Mouse (Mus musculus): Measurements from ENCODE around the gene Kcnk12.

Gene Kcnk12

DNA sequence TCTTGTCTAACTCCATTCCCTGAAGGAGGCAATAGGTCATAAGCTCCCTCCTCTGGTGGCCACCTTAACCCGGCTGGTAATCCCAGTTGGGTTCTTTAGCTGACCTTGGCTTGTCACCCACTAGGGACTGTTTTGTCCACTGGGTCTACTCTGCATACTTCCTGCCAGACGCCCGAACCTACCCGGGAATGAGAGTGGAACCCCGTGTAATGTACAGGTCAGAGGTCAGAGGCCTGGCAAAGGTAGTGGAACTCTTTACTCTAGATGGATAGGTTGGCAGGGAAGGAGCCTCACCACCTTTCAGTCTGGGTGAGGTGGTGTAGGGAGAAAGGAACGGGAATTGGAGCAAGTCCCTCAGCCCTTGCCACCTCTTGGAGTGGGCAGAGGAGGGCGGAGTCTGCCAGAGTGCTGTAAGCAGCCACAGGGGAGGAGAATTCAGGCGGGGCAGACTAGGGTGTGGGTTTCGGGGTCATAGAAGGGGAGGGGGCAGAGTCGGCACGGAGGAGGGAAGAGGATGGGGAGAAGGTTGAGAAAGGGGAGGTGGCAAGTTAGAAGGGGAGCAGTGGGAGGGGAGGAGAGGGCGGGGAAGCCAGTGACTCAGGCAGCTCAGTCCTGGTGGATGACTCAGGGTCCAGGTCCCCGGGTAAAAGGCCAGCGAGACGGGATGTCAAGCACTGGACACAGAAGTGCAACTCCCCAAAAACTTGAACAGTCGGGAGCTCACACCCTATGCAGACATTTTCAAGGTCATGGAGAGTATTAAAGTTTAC lies 98.6 kb downstream of the Kcnk12 start:
- no peak for DNase-seq (ENCODE audit: low read depth, low spot score)

DNA sequence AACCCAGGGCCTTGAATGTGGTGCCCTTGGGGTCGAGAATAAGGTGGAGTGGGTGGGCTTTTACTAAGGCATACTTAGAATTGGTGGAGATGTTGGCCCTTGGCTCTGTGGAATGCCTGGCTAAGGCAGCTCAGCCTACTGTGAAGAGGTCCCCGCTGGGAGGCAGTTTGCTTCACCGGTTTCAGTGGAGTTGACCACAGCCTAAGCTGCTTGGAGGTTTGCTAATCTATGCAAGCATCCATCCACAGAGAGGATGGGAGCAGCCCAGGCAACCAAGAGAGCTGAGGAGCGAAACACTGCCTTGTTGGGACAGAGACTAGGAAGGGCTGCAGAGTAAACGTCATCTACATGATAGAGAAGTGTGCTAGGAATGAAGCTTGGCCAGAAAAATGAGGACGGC lies 101.0 kb downstream of the Kcnk12 start:
- DNase-seq (ENCODE audit: low read depth, low spot score): no peak

DNA sequence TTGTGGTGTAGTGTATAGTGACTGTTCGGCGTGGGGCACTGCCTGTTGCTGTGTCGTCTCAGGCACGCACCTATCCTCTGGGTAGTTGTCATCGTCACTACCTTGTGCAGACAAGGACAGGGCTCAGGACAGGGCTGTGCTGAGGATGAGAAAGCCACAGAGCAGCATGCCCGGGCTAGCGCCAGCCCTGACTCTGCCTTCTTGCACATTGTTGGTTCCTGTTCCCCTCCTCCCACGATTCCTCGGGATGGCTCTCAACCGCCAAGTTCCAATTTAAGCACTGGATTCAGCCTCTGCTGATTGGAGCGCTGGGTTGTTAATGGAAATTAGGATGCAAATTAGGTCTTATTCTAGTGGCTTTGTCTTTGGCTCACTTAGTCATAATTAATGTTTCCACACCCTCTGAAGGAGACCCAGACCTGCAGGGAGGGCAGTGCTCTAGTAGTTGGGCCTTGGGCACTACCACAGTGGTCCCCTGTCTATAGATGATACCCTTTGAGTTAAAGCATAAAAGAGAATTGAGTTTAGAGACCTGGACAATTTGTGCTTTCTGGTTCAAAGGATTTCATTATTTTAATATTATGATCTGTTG lies 101.8 kb downstream of the Kcnk12 start:
- DNase-seq (ENCODE audit: low read depth, low spot score): no peak

All from CD4-positive helper T cell, adult 2 months (primary cell).